Mouse (Mus musculus) CH12.LX (cell line): ENCODE results near the gene Csrnp1. TPM values are rescaled to one million over a fixed set of nuclear protein-coding genes. Genes with fewer than 3 reads are reported as not detected.

Experiments used
- DNase-seq: peaks from one replicate; pipeline ENCODE4 v3.0.0-alpha.2; 2013; ENCODE audit errors: extremely low read depth
- H3K27ac ChIP-seq: 2 replicates; pipeline ENCODE4 v1.5.1; 2012; ENCODE audit warnings: low read depth, mild to moderate bottlenecking, control low read depth, moderate library complexity; ENCODE audit not compliant: insufficient read depth
- H3K27me3 ChIP-seq: replicated peaks from 2 replicates; pipeline ENCODE3; 2012; ENCODE audit warnings: inconsistent platforms
- H3K36me3 ChIP-seq, 2 experiments: replicated peaks in 1 of 2; 2 replicates each; pipeline versions ENCODE3 to v1.6.1; 2012; ENCODE audit warnings: inconsistent platforms in 1 of 2, low read length in 1 of 2, mild to moderate bottlenecking in 1 of 2, mixed read lengths in 1 of 2, moderate library complexity in 1 of 2; ENCODE audit not compliant: control insufficient read depth in 1 of 2, insufficient read depth in 1 of 2
- H3K4me1 ChIP-seq, 2 experiments: 2 replicates each; pipeline ENCODE4 v1.6.1; 2012; ENCODE audit warnings: inconsistent platforms in 1 of 2, moderate library complexity in 1 of 2; ENCODE audit not compliant: insufficient read depth in 2 of 2, control insufficient read depth in 1 of 2
- H3K4me2 ChIP-seq: 2 replicates; pipeline ENCODE4 v1.6.1; 2012; ENCODE audit warnings: low read depth, mild to moderate bottlenecking, control low read depth; ENCODE audit not compliant: poor library complexity, insufficient read depth, severe bottlenecking
- H3K4me3 ChIP-seq, 3 experiments: fragments of 150-350 bp in 1 of 3; sonication (generic) in 1 of 3; replicated peaks in 1 of 3; 2 replicates each; pipeline versions ENCODE3 to v1.5.1; 2011 to 2012; ENCODE audit warnings: low read depth in 2 of 3, low read length in 2 of 3, mild to moderate bottlenecking in 2 of 3, moderate library complexity in 2 of 3, control low read depth in 1 of 3, improper control_type of control experiment in 1 of 3, inconsistent platforms in 1 of 3, mixed read lengths in 1 of 3; ENCODE audit not compliant: poor library complexity in 1 of 3
- H3K79me2 ChIP-seq: replicated peaks from 2 replicates; pipeline ENCODE4 v1.6.1; 2012; ENCODE audit warnings: mild to moderate bottlenecking, moderate library complexity; ENCODE audit not compliant: control insufficient read depth, poor library complexity, insufficient read depth, severe bottlenecking; ENCODE audit errors: extremely low read depth
- H3K9ac ChIP-seq: 2 replicates; pipeline ENCODE4 v1.6.1; 2012; ENCODE audit warnings: low read depth, mild to moderate bottlenecking, control low read depth, moderate library complexity; ENCODE audit not compliant: insufficient read depth
- H3K9me3 ChIP-seq: replicated peaks from 2 replicates; pipeline ENCODE3; 2012; ENCODE audit warnings: low read length, inconsistent platforms, mixed read lengths
- E2F4 ChIP-seq: IDR thresholded peaks from 2 replicates; pipeline ENCODE4 v1.6.1; 2011; ENCODE audit warnings: low read depth, low read length, improper control_type of control experiment; ENCODE audit not compliant: insufficient replicate concordance
- ETS1 ChIP-seq: conservative IDR thresholded peaks from 2 replicates; pipeline ENCODE4 v1.6.1; 2012; ENCODE audit warnings: low read depth, mild to moderate bottlenecking, inconsistent platforms, low read length, improper control_type of control experiment, moderate library complexity
- GABPA ChIP-seq: IDR thresholded peaks from 2 replicates; pipeline ENCODE4 v1.6.1; 2012; ENCODE audit warnings: low read depth, low read length, improper control_type of control experiment, inconsistent platforms; ENCODE audit not compliant: insufficient replicate concordance
- IRF4 ChIP-seq: IDR thresholded peaks from 2 replicates; pipeline ENCODE4 v1.6.1; 2014; ENCODE audit warnings: low read depth, mild to moderate bottlenecking, inconsistent platforms, low read length, improper control_type of control experiment
- JUND ChIP-seq: conservative IDR thresholded peaks from 2 replicates; pipeline ENCODE4 v1.6.1; 2011; ENCODE audit warnings: low read depth, low read length, improper control_type of control experiment
- KAT2A ChIP-seq: IDR thresholded peaks from 2 replicates; pipeline ENCODE4 v1.6.1; 2012; ENCODE audit warnings: low read length, improper control_type of control experiment, inconsistent platforms; ENCODE audit not compliant: insufficient replicate concordance
- MAFK ChIP-seq: IDR thresholded peaks from 2 replicates; pipeline ENCODE4 v1.6.1; 2011; ENCODE audit warnings: low read length, improper control_type of control experiment; ENCODE audit not compliant: insufficient replicate concordance
- MAX ChIP-seq: IDR thresholded peaks from 2 replicates; pipeline ENCODE4 v1.6.1; 2011; ENCODE audit warnings: low read length, improper control_type of control experiment
- MAZ ChIP-seq: IDR thresholded peaks from 2 replicates; pipeline ENCODE4 v1.6.1; 2012; ENCODE audit warnings: low read depth, mild to moderate bottlenecking, inconsistent platforms, low read length, improper control_type of control experiment, moderate library complexity
- MEF2A ChIP-seq: IDR thresholded peaks from 2 replicates; pipeline ENCODE4 v1.6.1; 2014; ENCODE audit warnings: low read depth, mild to moderate bottlenecking, inconsistent platforms, low read length, improper control_type of control experiment, borderline replicate concordance
- MXI1 ChIP-seq: IDR thresholded peaks from 2 replicates; pipeline ENCODE4 v1.6.1; 2011; ENCODE audit warnings: mild to moderate bottlenecking, low read depth, low read length, improper control_type of control experiment
- MYC ChIP-seq: IDR thresholded peaks from 2 replicates; pipeline ENCODE4 v1.6.1; 2011; ENCODE audit warnings: low read depth, mild to moderate bottlenecking, improper control_type of control experiment, low read length
- NRF1 ChIP-seq: IDR thresholded peaks from 2 replicates; pipeline ENCODE4 v1.6.1; 2014; ENCODE audit warnings: low read depth, mild to moderate bottlenecking, inconsistent platforms, low read length, improper control_type of control experiment, moderate library complexity
- POLR2AphosphoS2 ChIP-seq: IDR thresholded peaks from 2 replicates; pipeline ENCODE4 v1.6.1; 2011; ENCODE audit warnings: low read depth, low read length, improper control_type of control experiment
- RAD21 ChIP-seq: IDR thresholded peaks from 2 replicates; pipeline ENCODE4 v1.6.1; 2011; ENCODE audit warnings: low read depth, mild to moderate bottlenecking, low read length, improper control_type of control experiment, moderate library complexity
- RCOR1 ChIP-seq: conservative IDR thresholded peaks from 2 replicates; pipeline ENCODE4 v1.6.1; 2012; ENCODE audit warnings: low read depth, mild to moderate bottlenecking, inconsistent platforms, low read length, improper control_type of control experiment
- SMC3 ChIP-seq: IDR thresholded peaks from 2 replicates; pipeline ENCODE4 v1.6.1; 2011; ENCODE audit warnings: low read depth, low read length, improper control_type of control experiment
- TBP ChIP-seq: conservative IDR thresholded peaks from 2 replicates; pipeline ENCODE4 v1.6.1; 2011; ENCODE audit warnings: low read depth, low read length, improper control_type of control experiment
- USF1 ChIP-seq: IDR thresholded peaks from 2 replicates; pipeline ENCODE4 v1.6.1; 2014; ENCODE audit warnings: low read depth, mild to moderate bottlenecking, inconsistent platforms, low read length, improper control_type of control experiment
- ZC3H11A ChIP-seq: IDR thresholded peaks from 2 replicates; pipeline ENCODE4 v1.6.1; 2012; ENCODE audit warnings: low read depth, mild to moderate bottlenecking, inconsistent platforms, low read length, improper control_type of control experiment
- ZMIZ1 ChIP-seq: IDR thresholded peaks from 2 replicates; pipeline ENCODE4 v1.6.1; 2012; ENCODE audit warnings: low read depth, mild to moderate bottlenecking, inconsistent platforms, low read length, improper control_type of control experiment
- dilution Hi-C: fragments of 300-500 bp; cut with MboI; formaldehyde crosslinking; loops from 2 replicates; pipeline ENCODE4 v1.14.3; 2020; ENCODE audit warnings: low sequenced_read_pairs; ENCODE audit not compliant: extremely low pct_unique_long_range_greater_than_20kb, extremely low pct_ligation_motif_present
- in situ Hi-C: fragments of 300-500 bp; cut with MboI; formaldehyde crosslinking; loops from 3 replicates; pipeline ENCODE4 v1.14.3; 2019; ENCODE audit warnings: low sequenced_read_pairs, low pct_ligation_motif_present, low pct_unique_long_range_greater_than_20kb, mixed read lengths
- polyA plus RNA-seq: library from polyadenylated mRNA; unstranded; fragments of >175 nt; gene quantifications from 2 replicates; pipeline ENCODE4 v1.2.1, GENCODE M21; 2012; ENCODE audit warnings: low read depth; ENCODE audit not compliant: insufficient read length
- total RNA-seq, 2 experiments: library from RNA; depleted of rRNA; stranded (reverse); fragments of 300-350 nt in 1 of 2; fragments of >200 nt in 1 of 2; gene quantifications; 2 replicates each; pipeline ENCODE4 v1.2.3; 2012 to 2014

Csrnp1 gene
- total and polyA plus RNA-seq, 3 experiments, result 7.8 to 15.5 (median 8.6) TPM

DNA sequence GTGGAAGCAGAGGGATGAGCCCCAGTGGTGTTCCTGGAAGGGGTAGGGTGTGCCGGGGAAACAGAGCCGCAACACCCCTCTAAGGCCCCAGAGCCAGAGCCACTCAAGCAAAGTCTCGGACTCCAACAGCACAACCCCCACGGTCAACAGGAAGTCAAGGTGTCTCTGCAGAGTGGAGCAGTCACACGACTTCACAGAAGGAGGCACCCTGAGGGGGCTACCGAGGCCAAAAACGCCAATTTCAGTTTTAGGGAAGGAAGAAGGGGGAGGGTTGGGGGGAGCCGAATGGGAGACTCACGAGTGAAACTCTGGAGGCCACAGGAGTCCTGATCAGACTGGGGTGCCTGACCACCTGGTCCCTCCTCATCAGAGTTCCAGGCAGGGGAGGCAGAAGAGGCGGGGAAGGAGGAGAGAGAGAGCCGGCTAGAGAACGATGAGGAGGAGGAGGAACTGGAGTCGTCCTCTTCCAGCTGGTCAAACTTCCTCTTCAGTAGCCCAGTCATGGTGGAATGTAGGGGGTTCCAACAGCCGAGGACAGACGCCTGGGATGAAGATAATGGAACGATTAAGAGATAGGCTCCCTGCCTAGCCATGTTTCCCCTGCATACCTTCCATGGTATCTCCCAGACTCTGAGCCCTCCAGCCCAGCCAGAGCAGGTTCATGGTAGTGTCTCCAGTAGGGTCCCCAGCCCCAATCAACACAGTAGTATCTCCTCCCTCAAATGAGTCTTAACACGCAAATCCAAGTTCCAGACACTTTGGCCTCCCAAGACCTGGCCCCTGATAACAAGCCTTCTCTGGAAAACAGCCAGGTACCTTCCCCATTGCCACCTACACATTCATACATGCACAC lies 7.5 kb downstream of the Csrnp1 start (continued):
- TF ChIP-seq RAD21 (no peak), ZMIZ1 (0 out of 2 replicates have a peak, but pooled peaks have one; percentile 37), MXI1 (0 out of 2 replicates have a peak, but pooled peaks have one; percentile 48), MAFK (0 out of 2 replicates have a peak, but pooled peaks have one; percentile 17), ETS1 (peak; percentile 75), IRF4 (peak; percentile 33; the same call in 1 of the 2 replicates), KAT2A (0 out of 2 replicates have a peak, but pooled peaks have one; percentile 16)

GRCm38 (mm10) chr9:119975286-119975685 lies 9.2 kb downstream of the Csrnp1 start:
- Histone ChIP-seq H3K9me3 (peaks cover 2% of the 10 kb centered on the region), H3K27ac (no peak overlapping the region), H3K27me3 (no peaks in the 10 kb centered on the region), H3K4me2 (no peak overlapping the region), H3K4me3 (no peak overlapping the region), H3K9ac (no peak overlapping the region), H3K4me1 (peaks cover 25 to 58% of the 10 kb centered on the region in 2 experiments), H3K36me3 (peaks cover 39 to 50% of the 10 kb centered on the region in 2 experiments), H3K79me2 (peaks cover 19% of the 10 kb centered on the region)
- dilution Hi-C loops, result no loop called here
- no peak for TF ChIP-seq SMC3
- no peak for TF ChIP-seq E2F4
- TF ChIP-seq ZC3H11A, result no peak
- TF ChIP-seq ZMIZ1, result no peak
- TF ChIP-seq TBP, result no peak
- TF ChIP-seq MAX, result no peak
- TF ChIP-seq NRF1, result no peak
- TF ChIP-seq MEF2A, result no peak
- TF ChIP-seq JUND, result no peak
- TF ChIP-seq GABPA, result no peak
- no peak for TF ChIP-seq MXI1
- TF ChIP-seq RCOR1, result no peak
- no peak for TF ChIP-seq MAZ
- TF ChIP-seq MYC, result no peak
- no peak for TF ChIP-seq RAD21
- TF ChIP-seq POLR2AphosphoS2, result no peak
- TF ChIP-seq USF1, result no peak
- no peak for DNase-seq
- in situ Hi-C loops, result no loop called here
